Mouse (Mus musculus) ES-E14 (cell line): Measurements from ENCODE around the gene Dek. TPM values are rescaled to one million over a fixed set of nuclear protein-coding genes. Genes with fewer than 3 reads are reported as not detected.

ENCODE experiments used
- DNase-seq: peaks from one replicate; pipeline ENCODE4 v3.0.0-alpha.2; 2013; ENCODE audit warnings: low read depth, low spot score
- H3K27ac ChIP-seq: 2 replicates; pipeline ENCODE4 v1.5.1; 2012; ENCODE audit warnings: low read depth, mild to moderate bottlenecking, low read length, moderate library complexity, mixed read lengths; ENCODE audit not compliant: poor library complexity, insufficient read depth, severe bottlenecking
- H3K36me3 ChIP-seq: 2 replicates; pipeline ENCODE4 v1.6.1; 2012; ENCODE audit warnings: mild to moderate bottlenecking, low read length, moderate library complexity, mixed read lengths; ENCODE audit not compliant: control insufficient read depth, poor library complexity, insufficient read depth, severe bottlenecking
- H3K4me1 ChIP-seq, 2 experiments: fragments of 150-350 bp in 1 of 2; sonication (generic) in 1 of 2; 2 replicates each; pipeline ENCODE4 v1.6.1; 2012; ENCODE audit warnings: low read length in 2 of 2, mild to moderate bottlenecking in 1 of 2, mixed read lengths in 1 of 2; ENCODE audit not compliant: control insufficient read depth in 2 of 2, insufficient read depth in 2 of 2, poor library complexity in 1 of 2
- H3K4me3 ChIP-seq, 2 experiments: fragments of 150-350 bp in 1 of 2; sonication (generic) in 1 of 2; 2 replicates each; pipeline ENCODE4 v1.5.1; 2012; ENCODE audit warnings: low read length in 2 of 2, low read depth in 1 of 2, mild to moderate bottlenecking in 1 of 2, mixed read lengths in 1 of 2; ENCODE audit not compliant: insufficient read depth in 1 of 2, poor library complexity in 1 of 2, severe bottlenecking in 1 of 2
- H3K9ac ChIP-seq: 2 replicates; pipeline ENCODE4 v1.6.1; 2012; ENCODE audit warnings: low read depth, mild to moderate bottlenecking, low read length, mixed read lengths; ENCODE audit not compliant: poor library complexity, insufficient read depth, severe bottlenecking
- H3K9me3 ChIP-seq: fragments of 150-350 bp; sonication (generic); 2 replicates; pipeline ENCODE4 v1.6.1; 2012; ENCODE audit warnings: low read depth, mild to moderate bottlenecking, low read length; ENCODE audit not compliant: control insufficient read depth, insufficient read depth
- CHD2 ChIP-seq: IDR thresholded peaks from 2 replicates; pipeline ENCODE4 v1.6.1; 2014; ENCODE audit warnings: mild to moderate bottlenecking, low read depth, low read length, inconsistent platforms
- HCFC1 ChIP-seq: IDR thresholded peaks from 2 replicates; pipeline ENCODE4 v1.6.1; 2012; ENCODE audit warnings: low read length, inconsistent platforms, borderline replicate concordance; ENCODE audit not compliant: insufficient read depth
- MAFK ChIP-seq: IDR thresholded peaks from 2 replicates; pipeline ENCODE4 v1.6.1; 2014; ENCODE audit warnings: mild to moderate bottlenecking, low read depth, low read length, inconsistent platforms; ENCODE audit not compliant: insufficient read depth
- ZC3H11A ChIP-seq: IDR thresholded peaks from 2 replicates; pipeline ENCODE4 v1.6.1; 2012; ENCODE audit warnings: low read depth, mild to moderate bottlenecking, inconsistent platforms, low read length, borderline replicate concordance
- ZNF384 ChIP-seq: IDR thresholded peaks from 2 replicates; pipeline ENCODE4 v1.6.1; 2012; ENCODE audit warnings: low read depth, low read length, inconsistent platforms
- in situ Hi-C, 2 experiments: fragments of 600-800 bp; cut with MboI; formaldehyde crosslinking; loops; one replicate each; pipeline ENCODE4 v1.15.1; 2025; ENCODE audit warnings: low sequenced_read_pairs in 2 of 2, inconsistent platforms in 1 of 2; ENCODE audit not compliant: unreplicated experiment in 2 of 2
- total RNA-seq: library from RNA; depleted of rRNA; stranded (reverse); fragments of 300-350 nt; gene quantifications from 2 replicates; pipeline ENCODE4 v1.2.3, GENCODE M21; 2012

Dek gene
- total RNA-seq, 1 experiment: 120 TPM

- H3K4me1 ChIP-seq: no peaks in the 10 kb centered on the region
- no peak for DNase-seq
- no peak for TF ChIP-seq CHD2
- TF ChIP-seq ZNF384: no peak
- no peak for TF ChIP-seq MAFK
- no peak for TF ChIP-seq HCFC1
- no peak for TF ChIP-seq ZC3H11A
- H3K9ac ChIP-seq: no peak overlapping the region
- no peak overlapping the region for H3K4me3 ChIP-seq
- no peak overlapping the region for H3K27ac ChIP-seq
- in situ Hi-C loops: loop anchor here in 1 of 2 experiments (25.0 kb wide), 1 partner anchor 152 kb away; no protein-coding TSS in a partner anchor
- no peaks in the 10 kb centered on the region for H3K36me3 ChIP-seq
- no peaks in the 10 kb centered on the region for H3K9me3 ChIP-seq
Measured at GRCm38 (mm10) chr13:47135741-47136140, 29.7 kb upstream of the Dek start.

GRCm38 (mm10) chr13:47134836-47135235 is 28.8 kb upstream of the Dek start:
- Histone ChIP-seq H3K36me3 (no peaks in the 10 kb centered on the region), H3K9ac (no peak overlapping the region), H3K4me3 (no peak overlapping the region), H3K27ac (no peak overlapping the region), H3K9me3 (no peaks in the 10 kb centered on the region), H3K4me1 (no peaks in the 10 kb centered on the region)
- in situ Hi-C loops: loop anchor here in 1 of 2 experiments (25.0 kb wide), 1 partner anchor 152 kb away; no protein-coding TSS in a partner anchor
- TF ChIP-seq MAFK: no peak
- TF ChIP-seq HCFC1: no peak
- no peak for TF ChIP-seq ZC3H11A
- no peak for TF ChIP-seq CHD2
- TF ChIP-seq ZNF384: no peak
- no peak for DNase-seq

- in situ Hi-C loops: loop anchor here in 1 of 2 experiments (25.0 kb wide), 1 partner anchor 154 kb away; no protein-coding TSS in a partner anchor
- no peak for DNase-seq
- Histone ChIP-seq H3K9me3 (no peaks in the 10 kb centered on the region), H3K9ac (no peak overlapping the region), H3K4me3 (no peak overlapping the region), H3K36me3 (no peaks in the 10 kb centered on the region), H3K27ac (no peak overlapping the region), H3K4me1 (no peaks in the 10 kb centered on the region; a peak in 1 of 4 replicates)
- TF ChIP-seq CHD2: no peak
- no peak for TF ChIP-seq MAFK
- TF ChIP-seq ZC3H11A: no peak
- TF ChIP-seq ZNF384: no peak
- no peak for TF ChIP-seq HCFC1
Measured at GRCm38 (mm10) chr13:47133058-47133457, 27.1 kb upstream of the Dek start.

- DNase-seq: no peak
- Histone ChIP-seq H3K9ac (no peak overlapping the region), H3K36me3 (no peaks in the 10 kb centered on the region), H3K4me1 (peaks cover 4 to 7% of the 10 kb centered on the region in 2 experiments), H3K27ac (no peak overlapping the region), H3K9me3 (no peaks in the 10 kb centered on the region), H3K4me3 (no peak overlapping the region)
- no peak for TF ChIP-seq HCFC1
- TF ChIP-seq MAFK: no peak
- TF ChIP-seq ZNF384: no peak
- no peak for TF ChIP-seq ZC3H11A
- no peak for TF ChIP-seq CHD2
- in situ Hi-C loops: loop anchor here in 1 of 2 experiments (25.0 kb wide), 1 partner anchor 158 kb away; no protein-coding TSS in a partner anchor
Measured at GRCm38 (mm10) chr13:47129090-47129489, 23.1 kb upstream of the Dek start.
